8 mouse cellular contexts compared by ENCODE assay signal in genomic region chr4:32238366-32238854, GRCm38 (mm10). TPM values are rescaled to one million over a fixed set of nuclear protein-coding genes. Genes with fewer than 3 reads are reported as not detected.
DNase-seq lines count a peak whose midpoint lies in the region; ATAC-seq and TF ChIP-seq lines count a peak whose summit lies in the region.

Bach2 (plus strand) TSS chr4:32238804.

- TF ChIP-seq CTCF in C2C12 (IDR thresholded peaks at IDR 0.05; ENCODE audit: control insufficient read depth, insufficient read depth, insufficient read length), result no peak
- no peak for TF ChIP-seq CTCF in bone marrow macrophage, adult 2 months (IDR thresholded peaks at IDR 0.05; ENCODE audit: low read depth, low read length)
- no peak for TF ChIP-seq CTCF in embryonic fibroblast, embryonic 13.5 days (IDR thresholded peaks at IDR 0.05; ENCODE audit: borderline replicate concordance, insufficient read depth, low read length)

- no peak within 1 kb of the TSS for H3K27ac ChIP-seq in bone marrow macrophage, adult 2 months (ENCODE audit: insufficient read depth, low read depth, low read length)
- peak within 1 kb of the TSS; percentile 30; the same call in 1 of the 2 replicates for H3K27ac ChIP-seq in embryonic fibroblast, embryonic 13.5 days (ENCODE audit: insufficient read depth, low read length)
- H3K27ac ChIP-seq in heart, embryonic 14.5 days (replicated peaks in 1 of 2; ENCODE audit: control insufficient read depth in 1 of 2, insufficient read depth in 1 of 2, low read depth in 2 of 2, low read length in 2 of 2), result peak within 1 kb of the TSS; percentile 85 to 93
- H3K27ac ChIP-seq in liver, embryonic 12.5 days, result peak within 1 kb of the TSS; percentile 73
- peak within 1 kb of the TSS; percentile 75 for H3K27ac ChIP-seq in stomach, embryonic 16.5 days (ENCODE audit: low read length)

- peak within 1 kb of the TSS; percentile 93 for H3K4me2 ChIP-seq in heart, embryonic 14.5 days (ENCODE audit: low read length)
- H3K4me2 ChIP-seq in liver, embryonic 12.5 days, result peak within 1 kb of the TSS; percentile 99
- H3K4me2 ChIP-seq in stomach, embryonic 16.5 days (ENCODE audit: low read depth, low read length), result peak within 1 kb of the TSS; percentile 93

- TF ChIP-seq POLR2A in bone marrow macrophage, adult 2 months (IDR thresholded peaks at IDR 0.05; ENCODE audit: borderline replicate concordance, low read depth, low read length), result no peak
- TF ChIP-seq POLR2A in embryonic fibroblast, embryonic 13.5 days (IDR thresholded peaks at IDR 0.05; ENCODE audit: low read depth, low read length), result 0 out of 2 replicates have a peak, but pooled peaks have one; percentile 17

- 0% methylated on average over 56 of the region's 69 CpGs for WGBS in heart, embryonic 14.5 days
- WGBS in liver, embryonic 12.5 days (ENCODE audit: insufficient replicate concordance), result 2% methylated on average over 50 of the region's 69 CpGs
- under 1% methylated on average over 58 of the region's 69 CpGs for WGBS in stomach, embryonic 16.5 days

- no peaks in the 10 kb centered on the region for H3K79me2 ChIP-seq in C2C12 (ENCODE audit: control insufficient read depth, insufficient read depth)

- H3K27me3 ChIP-seq in C2C12 (ENCODE audit: control insufficient read depth, insufficient read depth, insufficient read length), result no peaks in the 10 kb centered on the region
- H3K27me3 ChIP-seq in heart, embryonic 14.5 days (ENCODE audit: control insufficient read depth, insufficient read depth, low read length), result no peaks in the 10 kb centered on the region; the same call in 1 of the 2 replicates
- peaks cover 94% of the 10 kb centered on the region for H3K27me3 ChIP-seq in liver, embryonic 12.5 days (replicated peaks)
- H3K27me3 ChIP-seq in stomach, embryonic 16.5 days (ENCODE audit: control insufficient read depth, insufficient read depth, low read length), result no peaks in the 10 kb centered on the region; the same call in 1 of the 2 replicates

- H3K9ac ChIP-seq in heart, embryonic 14.5 days (ENCODE audit: low read length), result peak within 1 kb of the TSS; percentile 95
- H3K9ac ChIP-seq in liver, embryonic 12.5 days, result peak within 1 kb of the TSS; percentile 69
- H3K9ac ChIP-seq in stomach, embryonic 16.5 days (ENCODE audit: low read length), result peak within 1 kb of the TSS; percentile 79

- peak; percentile 68 for ATAC-seq in heart, embryonic 14.5 days (ENCODE audit: insufficient number of reproducible peaks, insufficient read depth, low FRiP score, low read depth)
- ATAC-seq in liver, embryonic 12.5 days, result peak; percentile 82
- peak; percentile 91 for ATAC-seq in stomach, embryonic 16.5 days (ENCODE audit: insufficient read depth, low FRiP score)

- DNase-seq in kidney, postnatal 14 days, result peak; percentile 92
- peak; percentile 93 for DNase-seq in neural tube, embryonic 10.5 days (ENCODE audit: extremely low spot score, low spot score)

- H3K4me3 ChIP-seq in C2C12 (ENCODE audit: insufficient read depth, poor library complexity, severe bottlenecking), result peak within 1 kb of the TSS; percentile 31
- peak within 1 kb of the TSS; percentile 65 for H3K4me3 ChIP-seq in bone marrow macrophage, adult 2 months (ENCODE audit: insufficient read depth, low read length)
- H3K4me3 ChIP-seq in embryonic fibroblast, embryonic 13.5 days (ENCODE audit: insufficient read depth, low read length), result peak within 1 kb of the TSS; percentile 87
- peak within 1 kb of the TSS; percentile 78 to 93 for H3K4me3 ChIP-seq in heart, embryonic 14.5 days (ENCODE audit: control insufficient read depth in 1 of 2, insufficient read depth in 1 of 2, low read depth in 1 of 2, low read length in 2 of 2)
- H3K4me3 ChIP-seq in liver, embryonic 12.5 days, result peak within 1 kb of the TSS; percentile 77
- peak within 1 kb of the TSS; percentile 68 for H3K4me3 ChIP-seq in stomach, embryonic 16.5 days (replicated peaks; ENCODE audit: low read length)

- H3ac ChIP-seq in C2C12 (ENCODE audit: control insufficient read depth, insufficient read length, low read depth), result peak within 1 kb of the TSS; percentile 72

- H3K36me3 ChIP-seq in C2C12 (ENCODE audit: control insufficient read depth, insufficient read depth), result no peaks in the 10 kb centered on the region
- no peaks in the 10 kb centered on the region for H3K36me3 ChIP-seq in heart, embryonic 14.5 days (ENCODE audit: control insufficient read depth, insufficient read depth, low read length)
- H3K36me3 ChIP-seq in liver, embryonic 12.5 days, result no peaks in the 10 kb centered on the region
- no peaks in the 10 kb centered on the region for H3K36me3 ChIP-seq in stomach, embryonic 16.5 days (ENCODE audit: control insufficient read depth, insufficient read depth, low read length)

- H3K79me3 ChIP-seq in C2C12 (ENCODE audit: low read depth), result no peaks in the 10 kb centered on the region

- no peaks in the 10 kb centered on the region for H3K4me1 ChIP-seq in bone marrow macrophage, adult 2 months (ENCODE audit: control insufficient read depth, insufficient read depth, low read length)
- peaks cover 2% of the 10 kb centered on the region; the same call in 1 of the 2 replicates for H3K4me1 ChIP-seq in embryonic fibroblast, embryonic 13.5 days (ENCODE audit: control insufficient read depth, insufficient read depth, low read length)
- peaks cover 12 to 27% of the 10 kb centered on the region in 2 experiments for H3K4me1 ChIP-seq in heart, embryonic 14.5 days (ENCODE audit: control insufficient read depth in 2 of 2, insufficient read depth in 2 of 2, low read length in 2 of 2)
- H3K4me1 ChIP-seq in liver, embryonic 12.5 days, result peaks cover 21% of the 10 kb centered on the region
- H3K4me1 ChIP-seq in stomach, embryonic 16.5 days (ENCODE audit: control insufficient read depth, insufficient read depth, low read length), result peaks cover 15% of the 10 kb centered on the region

- H3K9me3 ChIP-seq in heart, embryonic 14.5 days (ENCODE audit: control insufficient read depth, low read length), result no peaks in the 10 kb centered on the region
- H3K9me3 ChIP-seq in liver, embryonic 12.5 days (replicated peaks), result no peaks in the 10 kb centered on the region
- no peaks in the 10 kb centered on the region for H3K9me3 ChIP-seq in stomach, embryonic 16.5 days (replicated peaks; ENCODE audit: control insufficient read depth, low read length)

TF ChIP-seq in C2C12, 6 proteins besides CTCF, POLR2A, EP300 and RAD21:
- TF ChIP-seq USF1 (IDR thresholded peaks at IDR 0.05; ENCODE audit: low read depth), result no peak
- no peak for TF ChIP-seq MYOG (IDR thresholded peaks at IDR 0.05; ENCODE audit: control insufficient read depth, extremely low read depth, insufficient read length)
- TF ChIP-seq MYOD1 (IDR thresholded peaks at IDR 0.05; ENCODE audit: control insufficient read depth, insufficient read length, low read depth), result no peak
- no peak for TF ChIP-seq CEBPB (IDR thresholded peaks at IDR 0.05; ENCODE audit: low read depth)
- TF ChIP-seq FOSL1 (IDR thresholded peaks at IDR 0.05; ENCODE audit: insufficient read depth, low read length, poor library complexity, severe bottlenecking), result no peak
- no peak for TF ChIP-seq MAX (IDR thresholded peaks at IDR 0.05)

RNA-seq across cellular contexts. Expression of gene Bach2, which starts in this region (rescaled TPM):
- 0.11 TPM for polyA plus RNA-seq in C2C12 (2012; fragmentation: generic; extraction: Trizol)
- polyA plus RNA-seq in bone marrow macrophage, adult 2 months (2012; ENCODE audit: insufficient read depth, insufficient read length, missing spikeins), result 0.39 and 1.4 TPM in 2 replicates
- polyA plus RNA-seq in embryonic fibroblast, embryonic 13.5 days (2011; ENCODE audit: insufficient read length, low read depth, missing spikeins), result 6.7 TPM in 2 replicates
- polyA plus RNA-seq in heart, embryonic 14.5 days (2014; fragmentation: Nextera tagmentation; extraction: Ambion mirVana), result 7.3 and 8.2 TPM in 2 replicates
- polyA plus RNA-seq in liver, embryonic 12.5 days (2016; fragmentation: Nextera tagmentation; extraction: Ambion mirVana), result 1.1 and 1.8 TPM in 2 replicates
- polyA plus RNA-seq in stomach, embryonic 16.5 days (2015; fragmentation: Nextera tagmentation; extraction: Ambion mirVana), result 3.5 and 3.9 TPM in 2 replicates

Comparison
In these comparisons a context has a peak if more than half of its experiments do, and no peak if none do; other contexts are left out.
1. H3K4me3 ChIP-seq: peak in every context shown above with its lines; median percentile 87 in embryonic fibroblast, embryonic 13.5 days; 86 in heart, embryonic 14.5 days; 77 in liver, embryonic 12.5 days; 68 in stomach, embryonic 16.5 days; 65 in bone marrow macrophage, adult 2 months; 31 in C2C12.